Mouse (Mus musculus): ENCODE data around the gene Utrn. TPM values are rescaled to one million over a fixed set of nuclear protein-coding genes. Genes with fewer than 3 reads are reported as not detected.

Gene Utrn
- polyA plus RNA-seq, 1 experiment = 5.7 TPM

GRCm38 (mm10) chr10:12696704-12697103 is 172.5 kb downstream of the Utrn start:
- Histone ChIP-seq H3K36me3 (ENCODE audit: control insufficient read depth, insufficient read depth, low read length) (no peaks in the 10 kb centered on the region), H3K4me1 (ENCODE audit: control insufficient read depth, insufficient read depth, low read length) (no peaks in the 10 kb centered on the region), H3K27ac (ENCODE audit: control insufficient read depth, insufficient read depth, low read depth, low read length) (no peak overlapping the region), H3K4me3 (ENCODE audit: control insufficient read depth, low read depth, low read length) (no peak overlapping the region), H3K27me3 (ENCODE audit: control insufficient read depth, insufficient read depth, low read length) (no peaks in the 10 kb centered on the region)
- no peak for TF ChIP-seq CTCF (IDR thresholded peaks at IDR 0.05; ENCODE audit: control insufficient read depth, insufficient read depth, insufficient replicate concordance, low read depth, low read length)
- no peak for TF ChIP-seq POLR2A (IDR thresholded peaks at IDR 0.05; ENCODE audit: control insufficient read depth, low read depth, low read length)

- H3K27ac ChIP-seq (ENCODE audit: control insufficient read depth, insufficient read depth, low read depth, low read length) = no peak overlapping the region
- H3K36me3 ChIP-seq (ENCODE audit: control insufficient read depth, insufficient read depth, low read length) = no peaks in the 10 kb centered on the region
- no peaks in the 10 kb centered on the region for H3K27me3 ChIP-seq (ENCODE audit: control insufficient read depth, insufficient read depth, low read length)
- TF ChIP-seq CTCF (IDR thresholded peaks at IDR 0.05; ENCODE audit: control insufficient read depth, insufficient read depth, insufficient replicate concordance, low read depth, low read length) = no peak
- TF ChIP-seq POLR2A (IDR thresholded peaks at IDR 0.05; ENCODE audit: control insufficient read depth, low read depth, low read length) = no peak
- H3K4me3 ChIP-seq (ENCODE audit: control insufficient read depth, low read depth, low read length) = no peak overlapping the region
- no peaks in the 10 kb centered on the region for H3K4me1 ChIP-seq (ENCODE audit: control insufficient read depth, insufficient read depth, low read length)
Measured at GRCm38 (mm10) chr10:12694774-12695173, 174.4 kb downstream of the Utrn start.

- H3K27me3 ChIP-seq (ENCODE audit: control insufficient read depth, insufficient read depth, low read length) = no peaks in the 10 kb centered on the region
- H3K27ac ChIP-seq (ENCODE audit: control insufficient read depth, insufficient read depth, low read depth, low read length) = no peak overlapping the region
- H3K4me1 ChIP-seq (ENCODE audit: control insufficient read depth, insufficient read depth, low read length) = no peaks in the 10 kb centered on the region
- H3K36me3 ChIP-seq (ENCODE audit: control insufficient read depth, insufficient read depth, low read length) = no peaks in the 10 kb centered on the region
- no peak for TF ChIP-seq POLR2A (IDR thresholded peaks at IDR 0.05; ENCODE audit: control insufficient read depth, low read depth, low read length)
- peak; percentile 53; the same call in 1 of the 2 replicates for TF ChIP-seq CTCF (IDR thresholded peaks at IDR 0.05; ENCODE audit: control insufficient read depth, insufficient read depth, insufficient replicate concordance, low read depth, low read length)
- H3K4me3 ChIP-seq (ENCODE audit: control insufficient read depth, low read depth, low read length) = no peak overlapping the region
Measured at GRCm38 (mm10) chr10:12690601-12691000, 178.6 kb downstream of the Utrn start.

- Histone ChIP-seq H3K27ac (ENCODE audit: control insufficient read depth, insufficient read depth, low read depth, low read length) (no peak overlapping the region), H3K4me3 (ENCODE audit: control insufficient read depth, low read depth, low read length) (no peak overlapping the region), H3K36me3 (ENCODE audit: control insufficient read depth, insufficient read depth, low read length) (no peaks in the 10 kb centered on the region), H3K4me1 (ENCODE audit: control insufficient read depth, insufficient read depth, low read length) (no peaks in the 10 kb centered on the region), H3K27me3 (ENCODE audit: control insufficient read depth, insufficient read depth, low read length) (no peaks in the 10 kb centered on the region)
- TF ChIP-seq CTCF (IDR thresholded peaks at IDR 0.05; ENCODE audit: control insufficient read depth, insufficient read depth, insufficient replicate concordance, low read depth, low read length) (no peak), POLR2A (IDR thresholded peaks at IDR 0.05; ENCODE audit: control insufficient read depth, low read depth, low read length) (no peak)
Measured at GRCm38 (mm10) chr10:12685683-12686082, 183.5 kb downstream of the Utrn start.

- no peak for TF ChIP-seq CTCF (IDR thresholded peaks at IDR 0.05; ENCODE audit: control insufficient read depth, insufficient read depth, insufficient replicate concordance, low read depth, low read length)
- TF ChIP-seq POLR2A (IDR thresholded peaks at IDR 0.05; ENCODE audit: control insufficient read depth, low read depth, low read length) = no peak
- Histone ChIP-seq H3K36me3 (ENCODE audit: control insufficient read depth, insufficient read depth, low read length) (no peaks in the 10 kb centered on the region), H3K4me3 (ENCODE audit: control insufficient read depth, low read depth, low read length) (no peak overlapping the region)
Measured at GRCm38 (mm10) chr10:12684018-12684417, 185.1 kb downstream of the Utrn start.

GRCm38 (mm10) chr10:12673309-12673708 is 195.9 kb downstream of the Utrn start:
- Histone ChIP-seq H3K4me3 (ENCODE audit: control insufficient read depth, low read depth, low read length) (no peak overlapping the region), H3K27ac (ENCODE audit: control insufficient read depth, insufficient read depth, low read depth, low read length) (no peak overlapping the region), H3K4me1 (ENCODE audit: control insufficient read depth, insufficient read depth, low read length) (no peaks in the 10 kb centered on the region), H3K27me3 (ENCODE audit: control insufficient read depth, insufficient read depth, low read length) (no peaks in the 10 kb centered on the region), H3K36me3 (ENCODE audit: control insufficient read depth, insufficient read depth, low read length) (no peaks in the 10 kb centered on the region)
- no peak for TF ChIP-seq POLR2A (IDR thresholded peaks at IDR 0.05; ENCODE audit: control insufficient read depth, low read depth, low read length)
- no peak for TF ChIP-seq CTCF (IDR thresholded peaks at IDR 0.05; ENCODE audit: control insufficient read depth, insufficient read depth, insufficient replicate concordance, low read depth, low read length)

More at GRCm38 (mm10) chr10:12684018-12684417, 185.1 kb downstream of the Utrn start:
- Histone ChIP-seq H3K27me3 (ENCODE audit: control insufficient read depth, insufficient read depth, low read length) (no peaks in the 10 kb centered on the region), H3K4me1 (ENCODE audit: control insufficient read depth, insufficient read depth, low read length) (no peaks in the 10 kb centered on the region), H3K27ac (ENCODE audit: control insufficient read depth, insufficient read depth, low read depth, low read length) (no peak overlapping the region)

- H3K27ac ChIP-seq (ENCODE audit: control insufficient read depth, insufficient read depth, low read depth, low read length) = no peak overlapping the region
- H3K4me1 ChIP-seq (ENCODE audit: control insufficient read depth, insufficient read depth, low read length) = no peaks in the 10 kb centered on the region
- no peaks in the 10 kb centered on the region for H3K36me3 ChIP-seq (ENCODE audit: control insufficient read depth, insufficient read depth, low read length)
- no peak for TF ChIP-seq CTCF (IDR thresholded peaks at IDR 0.05; ENCODE audit: control insufficient read depth, insufficient read depth, insufficient replicate concordance, low read depth, low read length)
- TF ChIP-seq POLR2A (IDR thresholded peaks at IDR 0.05; ENCODE audit: control insufficient read depth, low read depth, low read length) = no peak
- no peak overlapping the region for H3K4me3 ChIP-seq (ENCODE audit: control insufficient read depth, low read depth, low read length)
- no peaks in the 10 kb centered on the region for H3K27me3 ChIP-seq (ENCODE audit: control insufficient read depth, insufficient read depth, low read length)
Measured at GRCm38 (mm10) chr10:12671608-12672007, 197.6 kb downstream of the Utrn start.

- H3K27me3 ChIP-seq (ENCODE audit: control insufficient read depth, insufficient read depth, low read length) = no peaks in the 10 kb centered on the region
- H3K36me3 ChIP-seq (ENCODE audit: control insufficient read depth, insufficient read depth, low read length) = no peaks in the 10 kb centered on the region
- H3K4me1 ChIP-seq (ENCODE audit: control insufficient read depth, insufficient read depth, low read length) = no peaks in the 10 kb centered on the region
- H3K27ac ChIP-seq (ENCODE audit: control insufficient read depth, insufficient read depth, low read depth, low read length) = no peak overlapping the region
- H3K4me3 ChIP-seq (ENCODE audit: control insufficient read depth, low read depth, low read length) = no peak overlapping the region
- peak; percentile 21; the same call in 1 of the 2 replicates for TF ChIP-seq CTCF (IDR thresholded peaks at IDR 0.05; ENCODE audit: control insufficient read depth, insufficient read depth, insufficient replicate concordance, low read depth, low read length)
- no peak for TF ChIP-seq POLR2A (IDR thresholded peaks at IDR 0.05; ENCODE audit: control insufficient read depth, low read depth, low read length)
Measured at GRCm38 (mm10) chr10:12662035-12662434, 207.1 kb downstream of the Utrn start.

Measured in testis, adult 2 months (tissue).